Mouse (Mus musculus): ENCODE data around the gene Cdca4. TPM values are rescaled to one million over a fixed set of nuclear protein-coding genes. Genes with fewer than 3 reads are reported as not detected.

Cdca4 gene
- polyA plus RNA-seq, 1 experiment from 2014 or later, result 30.4 TPM

- no peak for DNase-seq
- Histone ChIP-seq H3K27ac (ENCODE audit: low read depth) (no peak overlapping the region), H3K27me3 (ENCODE audit: insufficient read depth, low read length) (peaks cover 47% of the 10 kb centered on the region), H3K36me3 (replicated peaks; ENCODE audit: insufficient read depth, low read length) (no peaks in the 10 kb centered on the region), H3K4me3 (ENCODE audit: low read depth, low read length) (no peak overlapping the region), H3K9ac (replicated peaks) (no peak overlapping the region), H3K4me1 (ENCODE audit: insufficient read depth) (peaks cover 9% of the 10 kb centered on the region; the same call in 1 of the 2 replicates), H3K4me2 (ENCODE audit: low read depth, low read length) (no peak overlapping the region), H3K9me3 (ENCODE audit: low read length) (no peaks in the 10 kb centered on the region)
- no peak for TF ChIP-seq CTCF (IDR thresholded peaks at IDR 0.05; ENCODE audit: low read depth)
- TF ChIP-seq EP300 (IDR thresholded peaks at IDR 0.05; ENCODE audit: low read depth), result no peak
- WGBS (ENCODE audit: insufficient replicate concordance), result 69% methylated on average over 5 of the region's 5 CpGs
- no peak for ATAC-seq
Observed at GRCm38 (mm10) chr12:112798716-112799115, 30.5 kb downstream of the Cdca4 start.

GRCm38 (mm10) chr12:112798332-112798681 is 30.9 kb downstream of the Cdca4 start:
- 52% methylated on average over 5 of the region's 5 CpGs for WGBS (ENCODE audit: insufficient replicate concordance)
- no peak overlapping the region for H3K9ac ChIP-seq (replicated peaks)
- H3K27ac ChIP-seq (ENCODE audit: low read depth), result no peak overlapping the region
- H3K9me3 ChIP-seq (ENCODE audit: low read length), result no peaks in the 10 kb centered on the region
- no peak overlapping the region for H3K4me2 ChIP-seq (ENCODE audit: low read depth, low read length)
- ATAC-seq (no peak), DNase-seq (no peak)
- peaks cover 9% of the 10 kb centered on the region; the same call in 1 of the 2 replicates for H3K4me1 ChIP-seq (ENCODE audit: insufficient read depth)
- no peak for TF ChIP-seq CTCF (IDR thresholded peaks at IDR 0.05; ENCODE audit: low read depth)
- TF ChIP-seq EP300 (IDR thresholded peaks at IDR 0.05; ENCODE audit: low read depth), result no peak
- no peak overlapping the region for H3K4me3 ChIP-seq (ENCODE audit: low read depth, low read length)
- peaks cover 43% of the 10 kb centered on the region for H3K27me3 ChIP-seq (ENCODE audit: insufficient read depth, low read length)
- H3K36me3 ChIP-seq (replicated peaks; ENCODE audit: insufficient read depth, low read length), result no peaks in the 10 kb centered on the region

- TF ChIP-seq EP300 (IDR thresholded peaks at IDR 0.05; ENCODE audit: low read depth) (no peak), CTCF (IDR thresholded peaks at IDR 0.05; ENCODE audit: low read depth) (no peak)
- Histone ChIP-seq H3K4me3 (ENCODE audit: low read depth, low read length) (no peak overlapping the region), H3K4me2 (ENCODE audit: low read depth, low read length) (no peak overlapping the region), H3K27ac (ENCODE audit: low read depth) (no peak overlapping the region), H3K9ac (replicated peaks) (no peak overlapping the region), H3K27me3 (ENCODE audit: insufficient read depth, low read length) (peaks cover 38% of the 10 kb centered on the region), H3K4me1 (ENCODE audit: insufficient read depth) (peaks cover 9% of the 10 kb centered on the region; the same call in 1 of the 2 replicates), H3K36me3 (replicated peaks; ENCODE audit: insufficient read depth, low read length) (no peaks in the 10 kb centered on the region), H3K9me3 (ENCODE audit: low read length) (no peaks in the 10 kb centered on the region)
- ATAC-seq, result no peak
- DNase-seq, result no peak
- WGBS (ENCODE audit: insufficient replicate concordance), result 60% methylated on average over 15 of the region's 15 CpGs
Observed at GRCm38 (mm10) chr12:112797672-112798331, 31.4 kb downstream of the Cdca4 start.

GRCm38 (mm10) chr12:112796551-112797510 is 32.4 kb downstream of the Cdca4 start:
- Histone ChIP-seq H3K36me3 (replicated peaks; ENCODE audit: insufficient read depth, low read length) (no peaks in the 10 kb centered on the region), H3K4me3 (ENCODE audit: low read depth, low read length) (no peak overlapping the region), H3K27ac (ENCODE audit: low read depth) (no peak overlapping the region), H3K4me1 (ENCODE audit: insufficient read depth) (peaks cover 1% of the 10 kb centered on the region; the same call in 1 of the 2 replicates), H3K4me2 (ENCODE audit: low read depth, low read length) (no peak overlapping the region), H3K9ac (replicated peaks) (no peak overlapping the region), H3K27me3 (ENCODE audit: insufficient read depth, low read length) (peaks cover 29% of the 10 kb centered on the region), H3K9me3 (ENCODE audit: low read length) (no peaks in the 10 kb centered on the region)
- ATAC-seq (peak; percentile 54; the same call in 1 of the 2 replicates), DNase-seq (no peak)
- 40% methylated on average over 17 of the region's 17 CpGs for WGBS (ENCODE audit: insufficient replicate concordance)
- TF ChIP-seq EP300 (IDR thresholded peaks at IDR 0.05; ENCODE audit: low read depth) (no peak), CTCF (IDR thresholded peaks at IDR 0.05; ENCODE audit: low read depth) (no peak)

GRCm38 (mm10) chr12:112795466-112796104 is 33.6 kb downstream of the Cdca4 start:
- Histone ChIP-seq H3K9ac (replicated peaks) (no peak overlapping the region), H3K9me3 (ENCODE audit: low read length) (no peaks in the 10 kb centered on the region), H3K4me1 (ENCODE audit: insufficient read depth) (no peaks in the 10 kb centered on the region), H3K27ac (ENCODE audit: low read depth) (no peak overlapping the region), H3K4me3 (ENCODE audit: low read depth, low read length) (no peak overlapping the region), H3K4me2 (ENCODE audit: low read depth, low read length) (no peak overlapping the region), H3K36me3 (replicated peaks; ENCODE audit: insufficient read depth, low read length) (no peaks in the 10 kb centered on the region), H3K27me3 (ENCODE audit: insufficient read depth, low read length) (peaks cover 17% of the 10 kb centered on the region)
- DNase-seq (no peak), ATAC-seq (no peak)
- 35% methylated on average over 18 of the region's 18 CpGs for WGBS (ENCODE audit: insufficient replicate concordance)
- TF ChIP-seq EP300 (IDR thresholded peaks at IDR 0.05; ENCODE audit: low read depth) (no peak), CTCF (IDR thresholded peaks at IDR 0.05; ENCODE audit: low read depth) (no peak)

GRCm38 (mm10) chr12:112794998-112795397 is 34.2 kb downstream of the Cdca4 start:
- Histone ChIP-seq H3K4me2 (ENCODE audit: low read depth, low read length) (no peak overlapping the region), H3K4me1 (ENCODE audit: insufficient read depth) (no peaks in the 10 kb centered on the region), H3K27ac (ENCODE audit: low read depth) (no peak overlapping the region), H3K4me3 (ENCODE audit: low read depth, low read length) (no peak overlapping the region), H3K9me3 (ENCODE audit: low read length) (no peaks in the 10 kb centered on the region), H3K36me3 (replicated peaks; ENCODE audit: insufficient read depth, low read length) (no peaks in the 10 kb centered on the region), H3K9ac (replicated peaks) (no peak overlapping the region), H3K27me3 (ENCODE audit: insufficient read depth, low read length) (peaks cover 16% of the 10 kb centered on the region; the same call in 1 of the 2 replicates)
- no peak for ATAC-seq
- WGBS (ENCODE audit: insufficient replicate concordance), result 82% methylated on average over 5 of the region's 5 CpGs
- DNase-seq, result no peak
- no peak for TF ChIP-seq CTCF (IDR thresholded peaks at IDR 0.05; ENCODE audit: low read depth)
- TF ChIP-seq EP300 (IDR thresholded peaks at IDR 0.05; ENCODE audit: low read depth), result no peak

Data from liver, postnatal 0 days (tissue).